Mouse (Mus musculus) CH12.LX (cell line): Measurements from ENCODE around the gene Armc6. TPM values are rescaled to one million over a fixed set of nuclear protein-coding genes. Genes with fewer than 3 reads are reported as not detected.

Experiments used
- DNase-seq: peaks from one replicate; pipeline ENCODE4 v3.0.0-alpha.2; 2013; ENCODE audit errors: extremely low read depth
- H3K27ac ChIP-seq: 2 replicates; pipeline ENCODE4 v1.5.1; 2012; ENCODE audit warnings: low read depth, mild to moderate bottlenecking, control low read depth, moderate library complexity; ENCODE audit not compliant: insufficient read depth
- H3K27me3 ChIP-seq: replicated peaks from 2 replicates; pipeline ENCODE3; 2012; ENCODE audit warnings: inconsistent platforms
- H3K36me3 ChIP-seq, 2 experiments: replicated peaks in 1 of 2; 2 replicates each; pipeline versions ENCODE3 to v1.6.1; 2012; ENCODE audit warnings: inconsistent platforms in 1 of 2, low read length in 1 of 2, mild to moderate bottlenecking in 1 of 2, mixed read lengths in 1 of 2, moderate library complexity in 1 of 2; ENCODE audit not compliant: control insufficient read depth in 1 of 2, insufficient read depth in 1 of 2
- H3K4me1 ChIP-seq, 2 experiments: 2 replicates each; pipeline ENCODE4 v1.6.1; 2012; ENCODE audit warnings: inconsistent platforms in 1 of 2, moderate library complexity in 1 of 2; ENCODE audit not compliant: insufficient read depth in 2 of 2, control insufficient read depth in 1 of 2
- H3K4me2 ChIP-seq: 2 replicates; pipeline ENCODE4 v1.6.1; 2012; ENCODE audit warnings: low read depth, mild to moderate bottlenecking, control low read depth; ENCODE audit not compliant: poor library complexity, insufficient read depth, severe bottlenecking
- H3K4me3 ChIP-seq, 3 experiments: fragments of 150-350 bp in 1 of 3; sonication (generic) in 1 of 3; replicated peaks in 1 of 3; 2 replicates each; pipeline versions ENCODE3 to v1.5.1; 2011 to 2012; ENCODE audit warnings: low read depth in 2 of 3, low read length in 2 of 3, mild to moderate bottlenecking in 2 of 3, moderate library complexity in 2 of 3, control low read depth in 1 of 3, improper control_type of control experiment in 1 of 3, inconsistent platforms in 1 of 3, mixed read lengths in 1 of 3; ENCODE audit not compliant: poor library complexity in 1 of 3
- H3K79me2 ChIP-seq: replicated peaks from 2 replicates; pipeline ENCODE4 v1.6.1; 2012; ENCODE audit warnings: mild to moderate bottlenecking, moderate library complexity; ENCODE audit not compliant: control insufficient read depth, poor library complexity, insufficient read depth, severe bottlenecking; ENCODE audit errors: extremely low read depth
- H3K9ac ChIP-seq: 2 replicates; pipeline ENCODE4 v1.6.1; 2012; ENCODE audit warnings: low read depth, mild to moderate bottlenecking, control low read depth, moderate library complexity; ENCODE audit not compliant: insufficient read depth
- H3K9me3 ChIP-seq: replicated peaks from 2 replicates; pipeline ENCODE3; 2012; ENCODE audit warnings: low read length, inconsistent platforms, mixed read lengths
- CHD1 ChIP-seq: IDR thresholded peaks from 2 replicates; pipeline ENCODE4 v1.6.1; 2012; ENCODE audit warnings: low read depth, low read length, improper control_type of control experiment, inconsistent platforms
- EP300 ChIP-seq: IDR thresholded peaks from 2 replicates; pipeline ENCODE4 v1.6.1; 2011; ENCODE audit warnings: low read length, improper control_type of control experiment
- ETS1 ChIP-seq: conservative IDR thresholded peaks from 2 replicates; pipeline ENCODE4 v1.6.1; 2012; ENCODE audit warnings: low read depth, mild to moderate bottlenecking, inconsistent platforms, low read length, improper control_type of control experiment, moderate library complexity
- GABPA ChIP-seq: IDR thresholded peaks from 2 replicates; pipeline ENCODE4 v1.6.1; 2012; ENCODE audit warnings: low read depth, low read length, improper control_type of control experiment, inconsistent platforms; ENCODE audit not compliant: insufficient replicate concordance
- HCFC1 ChIP-seq: IDR thresholded peaks from 2 replicates; pipeline ENCODE4 v1.6.1; 2012; ENCODE audit warnings: low read depth, mild to moderate bottlenecking, inconsistent platforms, low read length, improper control_type of control experiment
- IRF4 ChIP-seq: IDR thresholded peaks from 2 replicates; pipeline ENCODE4 v1.6.1; 2014; ENCODE audit warnings: low read depth, mild to moderate bottlenecking, inconsistent platforms, low read length, improper control_type of control experiment
- KAT2A ChIP-seq: IDR thresholded peaks from 2 replicates; pipeline ENCODE4 v1.6.1; 2012; ENCODE audit warnings: low read length, improper control_type of control experiment, inconsistent platforms; ENCODE audit not compliant: insufficient replicate concordance
- MAFK ChIP-seq: IDR thresholded peaks from 2 replicates; pipeline ENCODE4 v1.6.1; 2011; ENCODE audit warnings: low read length, improper control_type of control experiment; ENCODE audit not compliant: insufficient replicate concordance
- MAX ChIP-seq: IDR thresholded peaks from 2 replicates; pipeline ENCODE4 v1.6.1; 2011; ENCODE audit warnings: low read length, improper control_type of control experiment
- MAZ ChIP-seq: IDR thresholded peaks from 2 replicates; pipeline ENCODE4 v1.6.1; 2012; ENCODE audit warnings: low read depth, mild to moderate bottlenecking, inconsistent platforms, low read length, improper control_type of control experiment, moderate library complexity
- NELFE ChIP-seq: IDR thresholded peaks from 2 replicates; pipeline ENCODE4 v1.6.1; 2011; ENCODE audit warnings: low read depth, low read length, improper control_type of control experiment
- POLR2A ChIP-seq: IDR thresholded peaks from 2 replicates; pipeline ENCODE4 v1.6.1; 2011; ENCODE audit warnings: low read depth, mild to moderate bottlenecking, improper control_type of control experiment, low read length
- POLR2AphosphoS2 ChIP-seq: IDR thresholded peaks from 2 replicates; pipeline ENCODE4 v1.6.1; 2011; ENCODE audit warnings: low read depth, low read length, improper control_type of control experiment
- RAD21 ChIP-seq: IDR thresholded peaks from 2 replicates; pipeline ENCODE4 v1.6.1; 2011; ENCODE audit warnings: low read depth, mild to moderate bottlenecking, low read length, improper control_type of control experiment, moderate library complexity
- TBP ChIP-seq: conservative IDR thresholded peaks from 2 replicates; pipeline ENCODE4 v1.6.1; 2011; ENCODE audit warnings: low read depth, low read length, improper control_type of control experiment
- ZC3H11A ChIP-seq: IDR thresholded peaks from 2 replicates; pipeline ENCODE4 v1.6.1; 2012; ENCODE audit warnings: low read depth, mild to moderate bottlenecking, inconsistent platforms, low read length, improper control_type of control experiment
- dilution Hi-C: fragments of 300-500 bp; cut with MboI; formaldehyde crosslinking; loops from 2 replicates; pipeline ENCODE4 v1.14.3; 2020; ENCODE audit warnings: low sequenced_read_pairs; ENCODE audit not compliant: extremely low pct_unique_long_range_greater_than_20kb, extremely low pct_ligation_motif_present
- in situ Hi-C: fragments of 300-500 bp; cut with MboI; formaldehyde crosslinking; loops from 3 replicates; pipeline ENCODE4 v1.14.3; 2019; ENCODE audit warnings: low sequenced_read_pairs, low pct_ligation_motif_present, low pct_unique_long_range_greater_than_20kb, mixed read lengths
- polyA plus RNA-seq: library from polyadenylated mRNA; unstranded; fragments of >175 nt; gene quantifications from 2 replicates; pipeline ENCODE4 v1.2.1, GENCODE M21; 2012; ENCODE audit warnings: low read depth; ENCODE audit not compliant: insufficient read length
- total RNA-seq, 2 experiments: library from RNA; depleted of rRNA; stranded (reverse); fragments of 300-350 nt in 1 of 2; fragments of >200 nt in 1 of 2; gene quantifications; 2 replicates each; pipeline ENCODE4 v1.2.3; 2012 to 2014

Gene Armc6
- total and polyA plus RNA-seq, 3 experiments, result 20.0 to 31.1 (median 23.7) TPM

DNA sequence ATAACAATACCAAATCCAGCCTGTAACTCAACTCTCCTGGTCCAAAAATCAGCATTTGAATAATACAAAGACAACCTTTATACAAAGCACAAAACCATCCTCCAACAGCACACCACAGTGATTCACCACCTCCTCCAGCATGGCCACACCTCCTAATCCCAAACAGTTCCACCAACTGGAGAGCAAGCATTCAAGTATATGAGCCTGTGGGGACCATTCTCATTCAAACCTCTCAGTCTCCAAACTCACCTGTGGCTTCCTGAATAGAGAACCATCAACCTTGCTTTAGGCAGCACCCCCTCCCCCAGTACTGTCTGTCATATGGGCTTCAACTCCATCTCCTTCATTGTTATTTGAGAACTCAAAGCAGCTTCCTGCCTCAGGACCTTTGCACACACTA lies 40.1 kb upstream of the Armc6 start:
- in situ Hi-C loops, result no loop called here
- H3K79me2 ChIP-seq, result no peaks in the 10 kb centered on the region
- H3K9me3 ChIP-seq, result peaks cover 5% of the 10 kb centered on the region
- no peak overlapping the region for H3K27ac ChIP-seq
- dilution Hi-C loops, result no loop called here
- H3K27me3 ChIP-seq, result no peaks in the 10 kb centered on the region
- DNase-seq, result no peak
- no peak for TF ChIP-seq ETS1
- no peak for TF ChIP-seq RAD21
- no peak for TF ChIP-seq KAT2A
- no peak for TF ChIP-seq ZC3H11A
- no peak for TF ChIP-seq POLR2A
- no peak for TF ChIP-seq NELFE
- TF ChIP-seq EP300, result no peak
- TF ChIP-seq IRF4, result no peak
- TF ChIP-seq MAZ, result no peak
- no peak for TF ChIP-seq MAFK
- TF ChIP-seq HCFC1, result no peak
- TF ChIP-seq GABPA, result no peak
- TF ChIP-seq POLR2AphosphoS2, result no peak
- no peak for TF ChIP-seq MAX
- no peak for TF ChIP-seq CHD1
- peaks cover 29 to 30% of the 10 kb centered on the region in 2 experiments for H3K4me1 ChIP-seq
- H3K4me2 ChIP-seq, result no peak overlapping the region
- no peaks in the 10 kb centered on the region for H3K36me3 ChIP-seq
- H3K4me3 ChIP-seq, result no peak overlapping the region
- H3K9ac ChIP-seq, result no peak overlapping the region

DNA sequence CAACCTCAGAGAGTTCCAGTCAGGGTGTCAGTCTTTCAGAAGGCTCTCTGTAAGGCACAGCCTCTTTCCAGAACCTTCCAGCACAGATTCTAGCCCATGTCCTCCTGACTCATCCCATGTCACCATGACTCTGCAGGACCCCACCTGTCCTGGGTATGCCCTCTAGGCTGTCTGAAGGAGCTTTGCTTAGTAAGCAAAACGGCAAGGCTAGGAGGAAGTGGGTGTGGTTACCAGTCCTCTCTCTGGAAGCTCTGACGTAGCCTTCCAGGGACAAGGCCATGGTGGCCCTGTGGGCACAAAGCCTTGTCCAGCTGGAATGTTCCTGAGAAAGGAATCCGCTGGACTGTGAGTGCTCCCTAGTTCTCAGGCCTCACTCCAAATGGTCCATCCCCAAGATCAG lies 38.7 kb upstream of the Armc6 start:
- Histone ChIP-seq H3K27ac (no peak overlapping the region), H3K4me1 (peaks cover 25 to 26% of the 10 kb centered on the region in 2 experiments), H3K9me3 (peaks cover 5% of the 10 kb centered on the region), H3K27me3 (no peaks in the 10 kb centered on the region), H3K36me3 (peaks cover 0 to 10% of the 10 kb centered on the region in 2 experiments), H3K4me2 (no peak overlapping the region), H3K79me2 (no peaks in the 10 kb centered on the region), H3K9ac (no peak overlapping the region), H3K4me3 (no peak overlapping the region)
- TF ChIP-seq TBP (no peak), MAFK (peak; percentile 91)
- DNase-seq, result peak; percentile 38
- in situ Hi-C loops, result no loop called here
- dilution Hi-C loops, result no loop called here
